Comparison of ENCODE assay signal across 21 mouse cellular contexts in genomic region chr11:96542561-96542960, GRCm38 (mm10).
DNase-seq lines count a peak whose midpoint lies in the region; ATAC-seq and TF ChIP-seq lines count a peak whose summit lies in the region.
"Had no signal": no experiment of that assay in that cellular context is flagged by ENCODE, and none has a peak within 500 bp of the region (broad histone marks: within the 10 kb centered on the region; RNA-seq: fewer than 3 reads in every experiment).

No protein-coding gene starts in this region.

- no peak for TF ChIP-seq POLR2A in kidney, adult 2 months (IDR thresholded peaks at IDR 0.05; ENCODE audit: low read depth, low read length)

- no peak for DNase-seq in hindbrain, postnatal 0 days (ENCODE audit: low spot score)
- peak; percentile 91 for DNase-seq in kidney, adult 2 months
- DNase-seq in adrenal gland, adult 2 months: no peak
- no peak for DNase-seq in left cerebral cortex, postnatal 10 days (ENCODE audit: extremely low spot score in 1 of 2, low spot score in 2 of 2)
- DNase-seq: adrenal gland, postnatal 25 days; cerebellum, adult 11-12 months; forebrain, postnatal 0 days; heart, postnatal 14 days; liver, postnatal 0 days; thymus, adult 2 months; thymus, postnatal 36 days had no signal

- no peak overlapping the region for H3K4me3 ChIP-seq in hindbrain, embryonic 15.5 days
- H3K4me3 ChIP-seq in hindbrain, postnatal 0 days (ENCODE audit: low read length): no peak overlapping the region
- H3K4me3 ChIP-seq in kidney, adult 2 months (ENCODE audit: insufficient read depth, low read depth, low read length): no peak overlapping the region
- no peak overlapping the region for H3K4me3 ChIP-seq in kidney, embryonic 16.5 days (ENCODE audit: low read length)
- no peak overlapping the region for H3K4me3 ChIP-seq in neural tube, embryonic 15.5 days (replicated peaks)
- H3K4me3 ChIP-seq: erythroblast, embryonic 14.5 days; forebrain, embryonic 12.5 days; hindbrain, embryonic 10.5 days; liver, embryonic 12.5 days; midbrain, embryonic 15.5 days had no signal

- 58% methylated on average over 7 of the region's 7 CpGs for WGBS in hindbrain, embryonic 15.5 days
- 72% methylated on average over 7 of the region's 7 CpGs for WGBS in hindbrain, postnatal 0 days
- 36% methylated on average over 7 of the region's 7 CpGs for WGBS in kidney, adult 2 months
- 40% methylated on average over 7 of the region's 7 CpGs for WGBS in kidney, embryonic 16.5 days
- WGBS in neural tube, embryonic 15.5 days: 57% methylated on average over 7 of the region's 7 CpGs

- intact Hi-C loops in left cerebral cortex, postnatal 10 days (cut with DNase I): no loop called here

- no peak overlapping the region for H3K9ac ChIP-seq in hindbrain, embryonic 15.5 days
- H3K9ac ChIP-seq in hindbrain, postnatal 0 days (replicated peaks; ENCODE audit: low read length): no peak overlapping the region
- no peak overlapping the region for H3K9ac ChIP-seq in kidney, embryonic 16.5 days (replicated peaks; ENCODE audit: low read length)
- H3K9ac ChIP-seq in neural tube, embryonic 15.5 days (replicated peaks): no peak overlapping the region
- H3K9ac ChIP-seq: forebrain, embryonic 12.5 days; forebrain, postnatal 0 days; liver, embryonic 12.5 days; liver, postnatal 0 days; midbrain, embryonic 15.5 days had no signal

- H3K4me2 ChIP-seq in hindbrain, embryonic 15.5 days: no peak overlapping the region
- H3K4me2 ChIP-seq in hindbrain, postnatal 0 days (ENCODE audit: low read depth, low read length): no peak overlapping the region
- H3K4me2 ChIP-seq in kidney, embryonic 16.5 days (replicated peaks; ENCODE audit: low read depth, low read length): no peak overlapping the region
- no peak overlapping the region for H3K4me2 ChIP-seq in neural tube, embryonic 15.5 days
- H3K4me2 ChIP-seq: forebrain, embryonic 12.5 days; liver, embryonic 12.5 days; midbrain, embryonic 15.5 days had no signal

- H3K4me1 ChIP-seq in hindbrain, embryonic 15.5 days (replicated peaks): 0 out of 2 replicates have a peak, but pooled peaks cover 3% of the 10 kb centered on the region
- no peaks in the 10 kb centered on the region for H3K4me1 ChIP-seq in hindbrain, postnatal 0 days (ENCODE audit: insufficient read depth, low read length)
- peaks cover 6% of the 10 kb centered on the region; the same call in 1 of the 2 replicates for H3K4me1 ChIP-seq in kidney, adult 2 months (ENCODE audit: control insufficient read depth, insufficient read depth, low read length)
- peaks cover 36% of the 10 kb centered on the region for H3K4me1 ChIP-seq in kidney, embryonic 16.5 days (ENCODE audit: insufficient read depth, low read length)
- peaks cover 39% of the 10 kb centered on the region for H3K4me1 ChIP-seq in neural tube, embryonic 15.5 days
- H3K4me1 ChIP-seq: forebrain, embryonic 12.5 days; hindbrain, embryonic 10.5 days; liver, embryonic 12.5 days; midbrain, embryonic 15.5 days had no signal

- H3K27ac ChIP-seq in hindbrain, embryonic 15.5 days (replicated peaks): 0 out of 2 replicates have a peak overlapping the region, but pooled peaks have one; percentile 18
- H3K27ac ChIP-seq in hindbrain, postnatal 0 days: no peak overlapping the region
- H3K27ac ChIP-seq in kidney, adult 2 months (ENCODE audit: insufficient read depth, low read depth, low read length): peak overlapping the region; percentile 98
- H3K27ac ChIP-seq in kidney, embryonic 16.5 days (ENCODE audit: low read length): peak overlapping the region; percentile 97
- H3K27ac ChIP-seq in neural tube, embryonic 15.5 days (replicated peaks): peak overlapping the region; percentile 42
- H3K27ac ChIP-seq: forebrain, embryonic 12.5 days; hindbrain, embryonic 10.5 days; liver, embryonic 12.5 days; macrophage; midbrain, embryonic 15.5 days had no signal

- H3K27me3 ChIP-seq in hindbrain, embryonic 15.5 days: no peaks in the 10 kb centered on the region
- H3K27me3 ChIP-seq in hindbrain, postnatal 0 days (ENCODE audit: insufficient read depth, low read length): no peaks in the 10 kb centered on the region
- H3K27me3 ChIP-seq in kidney, adult 2 months (replicated peaks; ENCODE audit: control insufficient read depth, insufficient read depth, low read length): no peaks in the 10 kb centered on the region; the same call in 1 of the 2 replicates
- H3K27me3 ChIP-seq in kidney, embryonic 16.5 days (ENCODE audit: insufficient read depth, low read length): no peaks in the 10 kb centered on the region
- no peaks in the 10 kb centered on the region for H3K27me3 ChIP-seq in neural tube, embryonic 15.5 days (replicated peaks)

- no peak for ATAC-seq in hindbrain, embryonic 15.5 days (ENCODE audit: low FRiP score, low read depth)
- ATAC-seq in hindbrain, postnatal 0 days: no peak
- peak; percentile 91 for ATAC-seq in kidney, embryonic 16.5 days (ENCODE audit: low FRiP score, low TSS enrichment)
- no peak for ATAC-seq in neural tube, embryonic 15.5 days (ENCODE audit: low FRiP score)
- ATAC-seq: forebrain, postnatal 0 days; intestine, postnatal 0 days; liver, embryonic 12.5 days; liver, postnatal 0 days; midbrain, embryonic 15.5 days had no signal

- no peak for TF ChIP-seq CTCF in hindbrain, postnatal 0 days (IDR thresholded peaks at IDR 0.05; ENCODE audit: low read depth)
- TF ChIP-seq CTCF in kidney, adult 2 months (conservative IDR thresholded peaks at IDR 0.05; ENCODE audit: insufficient read depth, insufficient read length, low read depth, low read length): no peak

- H3K9me3 ChIP-seq in hindbrain, embryonic 15.5 days: no peaks in the 10 kb centered on the region
- no peaks in the 10 kb centered on the region for H3K9me3 ChIP-seq in hindbrain, postnatal 0 days (ENCODE audit: low read length)
- no peaks in the 10 kb centered on the region for H3K9me3 ChIP-seq in kidney, embryonic 16.5 days (ENCODE audit: low read length)
- H3K9me3 ChIP-seq in neural tube, embryonic 15.5 days (replicated peaks): no peaks in the 10 kb centered on the region
- H3K9me3 ChIP-seq: forebrain, embryonic 12.5 days; hindbrain, embryonic 10.5 days; liver, embryonic 12.5 days; midbrain, embryonic 15.5 days had no signal

- H3K36me3 ChIP-seq in hindbrain, embryonic 15.5 days: no peaks in the 10 kb centered on the region
- H3K36me3 ChIP-seq in hindbrain, postnatal 0 days (ENCODE audit: insufficient read depth, low read length): no peaks in the 10 kb centered on the region
- no peaks in the 10 kb centered on the region for H3K36me3 ChIP-seq in kidney, adult 2 months (ENCODE audit: control insufficient read depth, insufficient read depth, low read length)
- H3K36me3 ChIP-seq in kidney, embryonic 16.5 days (ENCODE audit: insufficient read depth, low read length): no peaks in the 10 kb centered on the region
- no peaks in the 10 kb centered on the region for H3K36me3 ChIP-seq in neural tube, embryonic 15.5 days
- H3K36me3 ChIP-seq: forebrain, embryonic 12.5 days; hindbrain, embryonic 10.5 days; liver, embryonic 12.5 days; midbrain, embryonic 15.5 days had no signal
